Mouse (Mus musculus) urinary bladder, postnatal 36 days (tissue): ENCODE data around the gene Cdh15.

ENCODE experiments used
- DNase-seq, 2 experiments: peaks; one replicate each; pipeline ENCODE4 v3.0.0; 2022; ENCODE audit warnings: low spot score in 2 of 2, mixed read lengths in 1 of 2

The Cdh15 gene

DNA sequence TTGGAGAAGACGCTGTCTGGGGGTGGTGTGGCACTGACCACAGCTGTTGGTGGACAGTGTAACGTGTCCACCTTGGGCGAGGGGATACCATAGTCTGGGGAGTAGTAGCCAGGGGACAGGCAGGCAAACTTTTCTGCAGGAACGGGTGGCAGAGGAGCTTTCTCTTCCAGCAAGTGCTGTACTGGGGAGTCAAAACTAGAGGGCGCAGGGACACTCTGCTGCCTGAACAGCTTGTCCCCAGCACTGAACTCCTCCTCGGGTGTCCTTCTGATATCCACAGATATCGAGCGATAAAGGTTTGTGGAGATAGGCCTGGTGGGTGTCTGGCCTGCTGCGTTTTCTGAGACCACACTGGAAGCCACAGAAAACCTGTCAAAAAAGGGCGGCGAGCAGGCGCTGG is 43.7 kb downstream of the Cdh15 start:
- no peak for DNase-seq

- DNase-seq, result no peak
Measured at GRCm38 (mm10) chr8:122893451-122893850, 45.7 kb downstream of the Cdh15 start.

- no peak for DNase-seq
Measured at GRCm38 (mm10) chr8:122896317-122896716, 48.6 kb downstream of the Cdh15 start.

DNA sequence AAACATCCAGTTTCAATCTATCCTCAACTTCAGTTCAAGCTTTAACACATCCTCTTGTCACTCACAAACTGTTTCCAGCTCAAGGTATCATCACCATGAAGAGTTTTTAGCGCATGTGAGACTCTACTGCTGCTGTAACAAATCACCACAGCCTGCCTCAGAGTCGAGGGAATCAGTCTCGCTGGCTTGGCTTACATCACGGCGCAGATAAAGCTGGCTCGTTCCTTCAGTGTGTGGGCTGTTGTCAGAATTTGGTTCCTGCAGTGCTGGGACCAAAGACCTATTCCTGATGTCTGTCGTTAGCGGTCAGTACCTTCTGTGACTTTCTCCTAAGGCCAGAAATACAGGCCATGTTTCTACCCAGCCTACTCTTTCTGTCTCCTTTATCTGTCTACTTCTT is 49.4 kb downstream of the Cdh15 start:
- DNase-seq, result no peak

DNA sequence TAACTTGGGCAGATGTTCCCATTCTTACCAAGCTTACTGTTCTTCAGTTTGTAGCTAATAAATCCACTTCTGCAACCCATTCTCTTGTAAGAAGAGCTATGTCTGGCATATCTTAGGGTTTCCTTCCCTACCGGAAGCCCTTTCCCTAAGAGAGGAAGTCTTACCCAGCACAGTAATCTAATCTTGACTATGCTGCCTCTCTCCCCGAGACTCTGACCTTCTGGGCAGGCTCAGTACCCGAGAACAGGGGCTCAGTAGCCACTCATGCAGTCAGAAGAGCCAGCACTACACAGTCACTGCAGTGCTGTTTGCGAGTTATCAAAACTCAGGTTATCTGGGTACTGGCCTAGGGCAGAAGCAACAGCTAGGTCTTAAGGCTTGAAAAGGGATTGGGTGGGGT is 50.3 kb downstream of the Cdh15 start:
- no peak for DNase-seq

DNA sequence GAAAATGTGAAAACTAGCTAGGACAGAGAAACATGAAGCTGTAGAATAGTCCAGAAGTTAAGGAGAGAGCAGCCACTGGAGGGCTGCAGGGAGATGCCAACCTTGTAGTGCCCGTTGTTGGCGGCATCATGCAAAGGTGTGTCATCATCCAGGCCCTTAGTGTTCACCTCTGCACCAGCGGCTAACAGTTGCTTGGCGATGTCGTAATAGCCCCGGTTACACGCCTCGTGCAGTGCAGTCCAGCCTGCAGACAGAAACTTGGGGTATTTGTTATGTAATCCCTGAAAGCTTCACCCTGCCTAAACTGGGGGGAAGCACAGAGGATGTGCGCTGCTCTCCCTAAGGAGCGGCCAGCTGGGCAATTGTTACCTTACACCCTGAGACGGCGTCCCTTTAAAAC is 50.7 kb downstream of the Cdh15 start:
- no peak for DNase-seq

DNA sequence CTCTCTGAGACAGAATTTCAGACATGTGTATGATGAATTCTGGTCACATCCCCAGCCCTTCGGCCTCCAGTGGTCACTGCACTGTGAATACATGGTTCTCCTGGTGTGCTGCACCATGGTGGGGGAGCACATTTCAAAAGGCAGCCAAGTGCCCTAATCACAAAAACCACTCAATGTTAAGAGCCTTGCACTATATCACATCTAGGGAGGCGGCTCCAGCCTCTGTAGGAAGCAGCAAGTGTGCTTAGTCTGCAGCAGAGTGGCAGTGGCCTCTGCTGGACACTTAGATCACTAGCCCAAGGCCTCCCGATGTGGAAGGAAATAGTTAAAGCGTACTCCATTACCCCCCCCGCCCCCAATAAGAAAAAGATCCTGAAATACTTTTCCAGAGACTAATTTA is 51.3 kb downstream of the Cdh15 start:
- no peak for DNase-seq

DNA sequence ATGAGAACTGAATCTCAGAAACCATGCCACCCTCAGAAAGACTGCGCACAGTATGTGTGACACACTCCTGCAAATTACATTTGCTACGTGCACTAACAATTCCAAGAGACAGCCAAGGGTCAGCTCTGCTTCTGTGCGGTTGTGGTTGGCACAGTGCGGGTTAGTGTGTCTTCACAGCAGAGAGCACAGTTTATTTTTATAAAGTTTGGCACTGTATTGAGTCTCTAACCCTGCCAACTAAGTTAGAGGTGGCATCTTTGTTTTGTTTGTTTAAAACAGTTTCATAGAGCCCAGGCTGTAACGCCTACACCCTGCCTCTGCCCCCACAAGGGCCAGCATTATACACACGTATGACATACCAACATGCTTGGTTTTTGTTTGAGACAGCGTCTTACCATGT is 53.7 kb downstream of the Cdh15 start:
- DNase-seq, result no peak

- DNase-seq, result no peak
Measured at GRCm38 (mm10) chr8:122901892-122902515, 54.2 kb downstream of the Cdh15 start.

DNA sequence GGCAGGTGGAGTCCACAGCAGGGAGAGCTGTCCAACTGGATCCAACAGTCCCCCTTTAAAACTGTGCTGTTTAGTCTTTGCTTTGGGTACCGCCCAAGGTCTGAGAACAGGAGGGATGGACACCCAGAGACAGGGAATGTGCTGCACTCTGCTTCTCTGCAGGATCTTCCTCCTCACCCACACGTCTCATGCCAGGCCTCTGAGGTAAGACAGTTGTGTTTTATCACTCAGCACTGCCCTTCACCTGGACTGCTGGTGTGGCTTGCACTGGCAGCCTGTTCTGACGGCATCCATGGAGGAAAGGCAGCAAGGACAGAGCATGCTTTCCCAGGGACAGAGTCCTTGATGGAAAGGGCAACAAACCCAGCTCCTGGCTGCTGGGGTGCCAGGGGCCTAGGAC is 54.8 kb downstream of the Cdh15 start:
- DNase-seq, result no peak

- no peak for DNase-seq
Measured at GRCm38 (mm10) chr8:122903002-122903401, 55.2 kb downstream of the Cdh15 start.

- DNase-seq, result no peak
Measured at GRCm38 (mm10) chr8:122904496-122904895, 56.7 kb downstream of the Cdh15 start.

GRCm38 (mm10) chr8:122905346-122905745 is 57.6 kb downstream of the Cdh15 start:
- DNase-seq, result peak; percentile 32 to 71

GRCm38 (mm10) chr8:122906463-122907021 is 58.8 kb downstream of the Cdh15 start:
- DNase-seq, result peak; percentile 95

GRCm38 (mm10) chr8:122912150-122912549 is 64.4 kb downstream of the Cdh15 start:
- no peak for DNase-seq

GRCm38 (mm10) chr8:122912871-122913270 is 65.1 kb downstream of the Cdh15 start:
- DNase-seq, result no peak

GRCm38 (mm10) chr8:122916766-122917165 is 69.0 kb downstream of the Cdh15 start:
- DNase-seq, result no peak
